Mouse (Mus musculus) intestine, postnatal 0 days (tissue): Measurements from ENCODE around the gene Asl. TPM values are rescaled to one million over a fixed set of nuclear protein-coding genes. Genes with fewer than 3 reads are reported as not detected.

ENCODE experiments used
- ATAC-seq: fragments of 200-750 bp; cut with Nextera tagmentation; 2 replicates; pipeline ENCODE4 v1.8.0; 2017; ENCODE audit warnings: mild to moderate bottlenecking, moderate TSS enrichment, moderate library complexity
- H3K27ac ChIP-seq: fragments of 300-500 bp; sonication (generic); 2 replicates; pipeline ENCODE4 v1.5.1; 2014; ENCODE audit warnings: mild to moderate bottlenecking, low read depth, low read length, moderate library complexity
- H3K27me3 ChIP-seq: fragments of 300-500 bp; sonication (generic); replicated peaks from 2 replicates; pipeline ENCODE4 v1.6.1; 2014; ENCODE audit warnings: low read length, mixed read lengths; ENCODE audit not compliant: control insufficient read depth, insufficient read depth
- H3K36me3 ChIP-seq: fragments of 300-500 bp; sonication (generic); 2 replicates; pipeline ENCODE4 v1.6.1; 2014; ENCODE audit warnings: mild to moderate bottlenecking, moderate library complexity; ENCODE audit not compliant: control insufficient read depth, insufficient read depth
- H3K4me1 ChIP-seq: fragments of 300-500 bp; sonication (generic); replicated peaks from 2 replicates; pipeline ENCODE4 v1.6.1; 2014; ENCODE audit warnings: antibody characterized with exemption, low read length, mixed read lengths; ENCODE audit not compliant: control insufficient read depth, insufficient read depth
- H3K4me2 ChIP-seq: fragments of 300-500 bp; sonication (generic); replicated peaks from 2 replicates; pipeline ENCODE4 v1.6.1; 2014; ENCODE audit warnings: low read depth, mild to moderate bottlenecking, moderate library complexity
- H3K4me3 ChIP-seq: fragments of 300-500 bp; sonication (generic); 2 replicates; pipeline ENCODE4 v1.5.1; 2014; ENCODE audit warnings: low read depth, low read length
- H3K9ac ChIP-seq: fragments of 300-500 bp; sonication (generic); 2 replicates; pipeline ENCODE4 v1.6.1; 2014; ENCODE audit warnings: mild to moderate bottlenecking, low read depth, low read length
- H3K9me3 ChIP-seq: fragments of 300-500 bp; sonication (generic); 2 replicates; pipeline ENCODE4 v1.6.1; 2016; ENCODE audit warnings: mixed run types; ENCODE audit not compliant: control insufficient read depth
- CTCF ChIP-seq: sonication (generic); IDR thresholded peaks from 2 replicates; pipeline ENCODE4 v1.5.1; 2016; ENCODE audit warnings: low read depth, mild to moderate bottlenecking, control low read depth, antibody characterized with exemption, moderate library complexity
- WGBS: fragments of 180-500 bp; shearing (Covaris S2); extraction: QIAGEN DNeasy Blood & Tissue Kit; methylation state at CpG from one replicate; pipeline ENCODE4 v1.1.7; 2014; 5-methylcytosine and 5-hydroxymethylcytosine counted together
- polyA plus RNA-seq: library from polyadenylated mRNA; unstranded; fragments of >200 nt; fragmentation: Nextera tagmentation; extraction: Ambion mirVana; gene quantifications from 2 replicates; pipeline ENCODE4 v1.2.1, GENCODE M21; 2015

Asl gene
- polyA plus RNA-seq, 1 experiment from 2014 or later = 148 TPM

GRCm38 (mm10) chr5:130015104-130015503, 13.9 kb downstream of the Asl start:
- no peak overlapping the region for H3K27ac ChIP-seq
- peaks cover 7% of the 10 kb centered on the region; the same call in 1 of the 2 replicates for H3K9me3 ChIP-seq
- H3K4me2 ChIP-seq = no peak overlapping the region
- TF ChIP-seq CTCF = peak; percentile 37
- no peaks in the 10 kb centered on the region for H3K27me3 ChIP-seq
- H3K36me3 ChIP-seq = peaks cover 73% of the 10 kb centered on the region
- H3K4me1 ChIP-seq = no peaks in the 10 kb centered on the region
- H3K9ac ChIP-seq = no peak overlapping the region
- no peak overlapping the region for H3K4me3 ChIP-seq
- ATAC-seq = no peak
- 99% methylated on average over 3 of the region's 3 CpGs for WGBS

DNA sequence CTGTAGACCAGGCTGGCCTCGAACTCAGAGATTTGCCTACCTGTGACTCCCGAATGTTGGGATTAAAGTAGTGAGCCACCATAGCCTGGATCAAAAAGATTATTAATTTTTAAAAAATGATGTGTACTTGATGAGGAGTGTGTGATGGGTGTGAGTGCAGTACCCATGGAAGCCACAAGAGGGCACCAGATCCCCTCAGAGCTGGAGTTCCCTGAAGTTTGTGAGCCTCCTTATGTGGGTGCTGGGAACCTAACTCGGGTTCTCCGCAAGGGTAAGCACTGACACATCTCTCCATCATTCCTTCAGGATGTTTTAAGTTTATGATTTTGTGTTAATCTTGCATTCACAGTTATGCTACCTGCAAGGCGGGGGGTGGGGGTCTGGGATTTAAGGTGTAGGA, 18.1 kb downstream of the Asl start:
- TF ChIP-seq CTCF = peak; percentile 65
- H3K9ac ChIP-seq = no peak overlapping the region
- H3K36me3 ChIP-seq = peaks cover 47% of the 10 kb centered on the region
- H3K27ac ChIP-seq = no peak overlapping the region
- no peak for ATAC-seq
- no peaks in the 10 kb centered on the region for H3K27me3 ChIP-seq
- peaks cover 7% of the 10 kb centered on the region; the same call in 1 of the 2 replicates for H3K9me3 ChIP-seq
- no peaks in the 10 kb centered on the region for H3K4me1 ChIP-seq
- no peak overlapping the region for H3K4me2 ChIP-seq
- 94% methylated on average over 5 of the region's 5 CpGs for WGBS
- no peak overlapping the region for H3K4me3 ChIP-seq

DNA sequence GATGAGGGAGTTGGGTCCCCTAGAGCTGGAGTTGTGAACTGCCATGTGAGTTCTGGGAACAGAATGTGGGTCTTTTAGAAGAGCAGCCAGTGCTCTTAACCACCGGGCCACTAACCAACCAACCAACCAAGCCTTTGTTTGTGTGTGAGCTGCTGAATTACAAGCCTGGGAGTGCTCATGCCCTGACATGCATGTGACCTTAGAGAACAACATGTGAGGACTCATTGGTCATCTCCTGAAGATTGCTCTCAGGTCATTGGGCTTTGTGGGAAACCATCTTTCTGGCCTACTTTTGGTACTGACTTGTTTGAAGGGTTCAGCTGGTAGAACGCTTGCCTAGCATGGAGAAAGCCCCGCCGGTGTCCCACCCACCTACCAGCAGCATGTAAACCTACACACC, 19.3 kb downstream of the Asl start:
- 99% methylated on average over 4 of the region's 4 CpGs for WGBS
- ATAC-seq = no peak
- H3K9me3 ChIP-seq = peaks cover 9% of the 10 kb centered on the region; the same call in 1 of the 2 replicates
- H3K4me1 ChIP-seq = no peaks in the 10 kb centered on the region
- H3K27me3 ChIP-seq = no peaks in the 10 kb centered on the region
- TF ChIP-seq CTCF = no peak
- H3K9ac ChIP-seq = no peak overlapping the region
- H3K36me3 ChIP-seq = peaks cover 35% of the 10 kb centered on the region
- no peak overlapping the region for H3K4me2 ChIP-seq
- H3K4me3 ChIP-seq = no peak overlapping the region
- no peak overlapping the region for H3K27ac ChIP-seq

- Histone ChIP-seq H3K27me3 (no peaks in the 10 kb centered on the region), H3K4me3 (no peak overlapping the region), H3K27ac (no peak overlapping the region), H3K36me3 (peaks cover 26% of the 10 kb centered on the region), H3K9me3 (peaks cover 13% of the 10 kb centered on the region; the same call in 1 of the 2 replicates), H3K4me2 (no peak overlapping the region), H3K4me1 (0 out of 2 replicates have a peak, but pooled peaks cover 4% of the 10 kb centered on the region), H3K9ac (no peak overlapping the region)
- no peak for TF ChIP-seq CTCF
- ATAC-seq = no peak
- 81% methylated on average over 6 of the region's 6 CpGs for WGBS
Measured at GRCm38 (mm10) chr5:130008034-130008590, 20.9 kb downstream of the Asl start.

- H3K4me3 ChIP-seq = no peak overlapping the region
- no peak overlapping the region for H3K4me2 ChIP-seq
- H3K36me3 ChIP-seq = peaks cover 18% of the 10 kb centered on the region
- WGBS = 95% methylated on average over 1 of the region's 1 CpGs
- no peak overlapping the region for H3K9ac ChIP-seq
- H3K9me3 ChIP-seq = peaks cover 13% of the 10 kb centered on the region; the same call in 1 of the 2 replicates
- no peak for ATAC-seq
- H3K4me1 ChIP-seq = 0 out of 2 replicates have a peak, but pooled peaks cover 4% of the 10 kb centered on the region
- TF ChIP-seq CTCF = peak; percentile 66
- no peaks in the 10 kb centered on the region for H3K27me3 ChIP-seq
- no peak overlapping the region for H3K27ac ChIP-seq
Measured at GRCm38 (mm10) chr5:130007344-130007743, 21.7 kb downstream of the Asl start.

GRCm38 (mm10) chr5:130003229-130003628, 25.8 kb downstream of the Asl start:
- Histone ChIP-seq H3K36me3 (peaks cover 22% of the 10 kb centered on the region; the same call in 1 of the 2 replicates), H3K4me2 (peak overlapping the region; percentile 83), H3K27ac (peak overlapping the region; percentile 96), H3K9me3 (0 out of 2 replicates have a peak, but pooled peaks cover 5% of the 10 kb centered on the region), H3K4me3 (peak overlapping the region; percentile 68), H3K4me1 (0 out of 2 replicates have a peak, but pooled peaks cover 4% of the 10 kb centered on the region), H3K27me3 (no peaks in the 10 kb centered on the region), H3K9ac (no peak overlapping the region)
- ATAC-seq = no peak
- TF ChIP-seq CTCF = no peak
- 33% methylated on average over 7 of the region's 7 CpGs for WGBS
